Mouse (Mus musculus) left cerebral cortex, adult 11 months (tissue): ENCODE results near the gene Hps4.
"Not testable (repeated sequence)": the region's sequence is repeated elsewhere in the genome, so short reads cannot be mapped to it uniquely, and the experiment has no call there.

Experiments used
- DNase-seq: peaks from one replicate; pipeline ENCODE4 v3.0.0; 2022; ENCODE audit warnings: low spot score

The Hps4 gene

DNA sequence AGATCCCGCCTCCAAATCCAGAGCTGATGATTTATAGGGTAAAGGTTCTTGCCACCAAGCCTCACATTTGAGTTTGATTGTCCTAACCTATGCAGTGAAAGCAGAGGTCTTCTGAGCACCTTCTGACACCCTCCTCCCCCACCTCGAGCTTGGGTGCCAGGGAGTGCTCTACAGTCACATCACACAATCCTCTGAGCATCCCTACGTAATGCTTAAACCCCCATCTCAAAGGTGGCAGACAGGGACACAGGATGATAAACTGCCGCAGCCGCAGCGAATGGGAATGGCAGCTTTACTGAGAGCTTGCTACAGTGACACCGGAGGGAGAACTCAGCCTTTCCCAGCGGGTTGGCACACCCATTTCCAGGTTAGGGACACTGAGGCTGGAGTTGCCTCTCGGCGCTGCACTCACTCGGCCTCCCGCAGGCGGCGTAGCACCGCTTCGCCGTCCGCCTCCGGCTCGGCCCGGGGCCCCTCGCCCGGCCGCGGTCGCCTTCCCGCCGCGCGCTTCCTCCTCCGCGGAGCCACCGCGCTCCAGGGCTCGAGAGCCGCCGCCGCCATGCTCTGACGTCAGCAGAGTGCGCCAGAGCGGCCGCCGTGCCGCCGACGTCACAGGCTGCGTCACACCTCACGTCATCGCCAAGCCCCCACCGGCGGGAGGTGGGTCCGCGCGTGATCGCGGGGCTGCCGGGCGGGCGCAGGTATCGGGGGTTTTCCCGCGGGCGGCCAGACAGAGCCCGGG is at the start of gene Hps4, which contains the start of gene Srrd:
Gene Hps4, plus strand, starts transcription at position 621 of the 742 bp plus-strand sequence.
Gene Srrd, minus strand, starts transcription at position 578 of the 742 bp plus-strand sequence.
- peak; percentile 81 for DNase-seq

DNA sequence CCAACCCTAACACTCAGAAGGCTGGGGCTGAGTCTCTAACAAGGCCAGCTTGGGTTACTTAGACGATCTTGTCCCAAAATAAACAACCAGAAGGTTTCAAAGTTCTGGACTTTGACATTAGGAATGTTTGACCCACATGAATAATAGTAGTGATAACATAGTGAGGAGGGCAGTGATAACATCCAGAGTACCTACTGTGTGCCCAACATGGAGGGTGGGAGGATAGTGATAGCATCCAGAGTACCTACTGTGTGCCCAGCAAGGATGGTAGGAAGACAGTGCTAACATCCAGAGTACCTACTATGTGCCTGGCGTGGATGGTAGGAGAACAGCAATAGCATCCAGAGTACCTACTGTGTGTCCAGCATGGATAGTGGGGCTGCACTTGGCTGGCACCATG is 49.1 kb upstream of the Hps4 start:
- no peak for DNase-seq

DNA sequence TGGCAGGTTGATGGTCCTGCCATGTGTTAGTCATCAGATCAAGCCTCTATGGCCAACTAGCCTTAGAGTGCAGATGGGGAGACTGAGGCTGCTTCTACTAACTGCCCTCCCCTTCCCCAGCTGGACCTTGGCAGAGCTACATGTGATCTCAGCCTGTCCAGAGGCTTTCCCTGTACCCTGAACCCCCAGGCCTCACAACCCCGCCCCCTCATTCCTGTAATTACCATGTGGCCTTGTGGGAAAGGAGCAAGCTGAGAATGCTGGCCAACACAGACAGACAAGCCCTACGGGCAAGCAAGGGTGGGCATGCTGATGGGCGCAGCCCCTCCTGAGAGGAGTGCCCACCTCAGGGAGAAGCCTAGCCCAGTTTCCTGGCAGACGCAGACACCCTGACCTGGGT is 48.2 kb upstream of the Hps4 start:
- DNase-seq = no peak

DNA sequence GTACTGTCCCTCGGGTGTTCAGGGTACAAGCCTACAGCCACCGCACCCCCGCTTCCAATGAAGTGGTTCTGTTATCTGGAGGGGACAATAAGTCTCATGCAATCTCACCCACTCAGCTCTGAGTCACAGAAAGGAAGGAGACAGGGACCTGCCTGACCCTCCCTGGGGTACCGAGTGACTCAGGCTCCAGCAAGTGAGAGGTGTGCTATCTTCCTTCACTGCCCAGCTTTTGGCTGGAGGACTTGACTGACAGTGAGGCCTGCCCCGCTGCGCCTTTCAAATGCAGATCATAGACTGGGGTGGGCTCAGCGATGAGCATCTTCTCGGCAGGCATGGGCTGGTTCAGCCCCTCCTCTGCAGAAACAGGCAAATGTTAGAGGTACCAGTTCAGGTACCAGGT is 47.7 kb upstream of the Hps4 start:
- no peak for DNase-seq

DNA sequence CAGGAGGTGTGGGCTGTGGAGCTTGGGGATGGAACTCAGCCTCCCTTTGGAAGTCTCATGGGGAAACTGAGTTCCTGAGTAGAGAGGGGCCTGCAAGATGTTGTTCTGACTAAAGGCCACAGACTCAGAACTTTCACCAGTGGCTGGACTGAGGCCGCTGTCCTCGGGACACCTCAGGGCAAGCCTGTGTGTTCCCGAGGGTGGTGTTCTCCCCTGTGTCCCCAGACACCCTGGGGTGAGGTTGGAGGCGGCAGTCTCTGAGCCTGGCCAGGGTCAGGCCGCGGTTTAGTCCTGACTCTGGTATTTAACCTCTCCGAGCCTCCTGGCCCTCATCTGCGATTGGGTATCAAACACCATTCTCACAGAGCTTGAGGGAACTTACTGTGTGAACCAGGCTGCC is 47.3 kb upstream of the Hps4 start:
- no peak for DNase-seq

DNA sequence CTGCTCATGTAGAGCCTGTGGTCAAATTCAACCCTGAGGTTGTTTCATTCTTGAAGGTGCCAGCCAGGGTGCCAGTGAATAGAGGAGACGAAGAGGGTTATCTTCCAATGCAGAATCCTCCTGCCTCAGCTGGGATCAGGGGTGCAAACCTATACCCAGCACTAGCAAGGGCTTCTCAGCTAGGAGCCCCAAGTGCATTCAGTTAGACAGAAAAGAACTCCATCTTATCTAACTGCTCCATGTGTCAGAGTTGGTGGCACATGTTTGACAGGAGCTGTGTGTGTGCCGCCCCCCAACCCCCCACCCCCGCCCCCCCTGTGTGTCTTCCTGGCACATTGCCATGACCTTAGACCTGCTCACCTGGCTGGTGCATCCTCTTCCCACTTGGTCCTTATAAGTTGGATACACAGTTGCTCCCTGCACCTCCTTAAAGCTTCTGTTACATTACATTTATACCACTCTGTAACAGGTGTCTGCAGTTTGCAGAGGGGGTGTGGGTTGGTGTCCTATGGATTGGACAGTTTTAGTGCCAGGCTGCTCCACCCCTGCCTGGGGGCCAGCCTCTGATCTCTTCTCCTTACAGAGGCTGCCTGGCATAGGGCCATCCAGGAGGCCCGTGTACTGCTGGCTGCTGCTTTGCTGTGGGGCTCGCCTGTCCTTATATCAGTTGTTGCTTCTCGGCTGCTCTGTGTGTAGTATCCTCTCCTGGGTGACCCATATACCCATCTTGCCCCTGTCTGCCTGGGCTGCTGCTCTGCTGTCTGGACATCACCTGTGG is 46.3 kb upstream of the Hps4 start:
- DNase-seq = no peak

DNA sequence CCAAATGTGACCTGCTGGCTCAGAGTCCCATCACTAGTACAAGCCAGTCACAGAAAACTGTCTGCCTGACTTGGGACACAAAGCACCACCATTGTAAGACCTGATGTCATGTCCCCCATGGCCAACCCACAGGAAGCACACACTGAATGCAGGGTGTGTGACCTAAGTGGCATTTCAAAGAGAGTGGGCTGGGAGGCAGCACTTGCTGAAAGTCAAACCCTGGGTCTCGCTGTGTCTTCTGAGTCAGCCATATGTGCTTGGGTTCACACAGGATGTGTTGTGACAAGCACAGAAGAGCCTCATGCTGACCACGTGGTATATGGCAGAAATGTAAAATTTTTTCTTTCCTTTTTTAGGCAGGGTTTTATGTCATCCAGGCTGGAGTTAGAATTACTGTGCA is 45.6 kb upstream of the Hps4 start:
- DNase-seq = no peak

DNA sequence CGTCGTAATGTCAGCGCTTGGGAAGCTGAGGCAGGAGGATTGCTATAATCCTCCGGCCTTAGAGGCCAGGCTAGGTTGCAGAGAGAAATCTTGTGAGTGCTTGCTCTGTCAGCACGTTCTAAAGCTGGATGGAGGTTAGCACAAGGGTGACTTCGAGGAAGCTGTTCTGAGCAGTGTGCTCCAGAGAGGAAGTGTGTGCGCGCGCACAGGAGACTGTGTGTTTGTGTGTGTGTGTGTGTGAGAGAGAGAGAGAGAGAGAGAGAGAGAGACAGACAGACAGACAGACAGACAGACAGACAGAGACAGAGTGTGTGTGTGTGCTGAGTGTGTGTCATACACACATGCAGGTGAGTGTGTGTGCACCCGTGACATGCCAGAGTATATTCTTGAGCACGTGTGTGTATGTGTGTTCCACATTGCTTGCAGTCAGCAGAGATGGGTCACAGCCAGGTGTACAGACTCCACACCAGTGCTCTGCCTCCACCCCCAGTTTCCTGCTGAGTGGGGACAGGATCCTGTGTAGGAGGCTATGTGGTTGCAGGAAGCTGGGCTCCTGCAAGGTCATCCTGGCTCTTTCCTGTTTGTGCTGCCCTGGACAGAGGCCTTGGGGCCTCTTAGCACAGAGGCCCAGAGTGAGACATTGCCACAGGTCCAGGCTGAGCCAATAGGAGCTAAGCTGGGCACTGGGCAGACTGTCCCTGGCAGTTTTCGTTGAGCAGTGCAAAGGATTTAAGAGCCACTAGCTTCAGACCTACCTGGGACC is 44.5 kb upstream of the Hps4 start:
- no peak for DNase-seq

DNA sequence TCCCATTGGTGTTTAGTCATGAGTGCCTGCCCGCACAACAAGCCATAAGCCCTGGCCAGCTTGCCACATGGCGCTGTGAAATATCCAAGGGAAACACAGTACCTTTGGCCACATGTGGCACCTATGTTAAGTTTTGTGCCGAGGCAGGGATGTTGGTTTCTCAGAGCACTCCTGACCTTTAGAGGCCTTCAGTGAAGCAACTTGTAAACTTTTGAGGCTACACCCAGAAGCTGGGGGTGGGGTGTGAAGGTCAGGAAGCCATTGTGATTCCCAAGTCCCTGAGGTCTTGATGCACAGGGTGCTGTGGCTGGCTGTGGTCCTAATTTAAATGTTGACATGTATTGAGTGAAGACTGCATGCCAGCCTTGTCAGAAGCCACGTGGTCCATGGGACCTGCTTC is 43.5 kb upstream of the Hps4 start:
- no peak for DNase-seq

DNA sequence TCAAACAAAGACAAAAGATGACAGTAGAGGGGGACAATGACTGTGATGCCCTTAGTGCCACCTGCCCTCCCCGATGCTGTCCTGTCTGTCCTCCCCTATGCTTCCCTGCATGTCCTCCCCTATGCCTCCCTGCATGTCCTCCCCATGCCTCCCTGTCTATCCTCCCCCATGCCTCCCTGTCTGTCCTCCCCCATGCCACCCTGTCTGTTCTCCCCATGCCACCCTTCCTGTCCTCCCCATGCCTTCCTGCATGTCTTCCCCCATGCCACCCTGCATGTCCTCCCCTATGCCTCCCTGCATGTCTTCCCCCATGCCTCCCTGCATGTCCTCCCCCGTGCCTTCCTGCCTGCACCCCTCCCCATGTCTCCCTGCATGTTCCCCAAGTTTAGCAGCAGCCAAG is 42.8 kb upstream of the Hps4 start:
- DNase-seq = no peak

DNA sequence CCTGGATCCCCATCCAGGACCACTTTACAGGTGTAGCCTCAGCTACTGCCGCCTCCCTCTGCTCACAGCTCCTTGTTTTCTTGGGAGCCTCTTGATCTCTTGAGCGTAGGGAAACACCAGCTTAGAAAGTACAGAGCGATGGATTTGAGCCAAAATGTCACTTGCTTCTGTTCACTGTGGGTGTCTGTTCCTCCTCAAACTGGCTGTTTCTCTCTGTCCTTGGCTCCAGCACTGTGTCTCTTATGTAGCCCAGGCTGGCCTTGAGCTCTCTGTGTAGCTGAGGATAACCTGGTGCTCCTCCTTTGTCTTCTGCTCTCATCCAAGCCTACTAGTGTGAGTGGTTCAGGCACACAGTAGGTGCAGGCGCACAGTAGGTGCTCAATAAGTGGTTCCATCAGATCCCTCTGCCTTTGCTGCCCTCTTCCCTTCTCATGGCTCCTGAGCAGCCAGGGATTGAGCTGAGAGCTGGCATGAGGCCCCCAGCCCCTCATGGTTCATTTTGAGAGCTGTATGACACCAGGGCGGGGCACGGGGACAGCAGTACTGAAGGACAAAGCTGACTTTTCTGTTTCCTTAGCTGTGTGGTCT is 42.1 kb upstream of the Hps4 start:
- no peak for DNase-seq

DNA sequence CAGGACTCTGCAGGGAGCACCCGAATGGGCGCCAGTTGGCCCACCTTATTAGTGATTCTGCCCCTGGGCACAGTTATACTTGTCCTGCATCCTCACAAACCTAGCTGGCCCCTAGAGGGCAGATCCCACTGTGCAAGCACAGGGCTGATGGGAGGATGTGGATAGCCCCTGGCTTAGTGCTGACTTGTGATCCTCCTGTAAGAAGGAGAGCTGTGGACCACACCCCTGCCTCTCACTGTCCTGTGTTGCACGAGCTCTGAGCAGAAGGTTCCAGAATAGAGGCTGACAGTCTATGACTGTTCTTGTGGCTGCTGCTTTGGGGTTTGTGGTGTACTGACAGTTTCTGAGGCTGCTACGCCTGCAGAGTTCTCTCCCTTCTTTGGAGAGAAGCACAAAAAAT is 41.2 kb upstream of the Hps4 start:
- DNase-seq = no peak

DNA sequence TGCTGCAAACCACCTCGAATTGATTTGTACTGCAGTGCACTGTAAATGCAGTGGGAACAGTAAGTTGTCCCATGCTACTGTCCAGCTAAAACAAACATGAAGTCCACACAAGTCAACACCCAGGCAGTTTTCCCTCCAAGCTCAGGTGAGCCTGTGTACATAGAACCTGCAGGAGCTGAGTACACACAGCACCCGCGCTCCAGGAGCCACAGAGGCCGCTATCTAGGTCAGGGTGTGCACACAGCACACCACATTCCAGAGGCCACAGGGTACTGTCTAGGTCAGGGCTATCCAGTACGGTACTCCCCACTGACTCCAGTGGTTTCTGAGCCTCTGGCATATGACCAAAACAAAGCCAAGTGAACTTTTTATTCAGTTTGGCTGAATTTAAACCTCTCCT is 40.6 kb upstream of the Hps4 start:
- DNase-seq = no peak

DNA sequence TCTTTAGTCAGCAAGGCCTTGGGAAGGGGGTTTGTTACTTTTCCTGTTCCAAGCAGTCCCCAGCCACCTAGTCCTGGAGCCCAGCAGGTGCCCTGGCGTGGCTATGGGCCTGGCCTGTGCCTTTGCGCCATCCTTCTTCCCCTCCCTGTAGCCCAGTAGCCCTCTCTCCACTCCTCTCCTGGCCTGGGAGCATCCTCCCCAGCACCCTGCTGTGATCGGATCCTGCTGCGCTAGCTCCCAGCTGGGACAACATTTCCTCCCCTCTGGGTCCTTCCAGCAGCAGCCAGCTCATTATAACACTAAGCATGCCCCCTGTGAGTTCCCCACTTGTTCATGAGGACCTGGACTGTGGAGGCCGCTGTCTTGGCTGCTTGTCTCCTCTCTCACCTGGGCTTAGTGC is 37.0 kb upstream of the Hps4 start:
- no peak for DNase-seq

DNA sequence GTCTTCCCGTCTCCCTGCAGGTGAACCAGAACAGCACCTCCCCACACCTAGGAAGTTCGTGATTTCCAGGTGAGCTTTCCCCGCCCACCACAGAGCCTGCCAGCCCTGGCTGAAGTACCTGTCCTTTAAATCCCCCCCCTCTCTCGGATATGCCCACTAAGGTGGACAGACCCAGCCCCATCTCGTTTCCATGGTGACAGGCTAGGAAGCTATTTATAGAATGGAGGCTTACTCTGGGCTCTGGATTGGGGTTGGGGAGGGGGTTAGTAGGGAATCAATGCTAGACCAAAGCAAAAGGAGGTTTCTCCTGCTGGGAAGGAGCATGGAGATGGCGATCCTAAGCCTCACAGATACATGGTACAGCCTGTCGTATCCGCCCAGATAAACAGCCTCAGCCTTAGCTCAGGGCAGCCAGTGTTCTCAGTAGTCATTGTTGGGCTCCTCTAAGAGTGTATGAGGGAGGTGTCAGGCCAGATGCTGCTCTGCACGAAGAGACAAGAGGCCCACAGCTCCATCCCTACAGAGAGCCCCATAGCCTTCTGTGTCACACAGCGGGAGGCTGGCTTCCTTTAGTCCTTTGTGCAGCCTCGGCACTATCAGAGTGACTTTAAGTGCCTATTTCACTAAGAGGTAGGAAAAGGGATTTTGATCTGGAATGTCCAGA is 29.5 kb upstream of the Hps4 start:
- no peak for DNase-seq

DNA sequence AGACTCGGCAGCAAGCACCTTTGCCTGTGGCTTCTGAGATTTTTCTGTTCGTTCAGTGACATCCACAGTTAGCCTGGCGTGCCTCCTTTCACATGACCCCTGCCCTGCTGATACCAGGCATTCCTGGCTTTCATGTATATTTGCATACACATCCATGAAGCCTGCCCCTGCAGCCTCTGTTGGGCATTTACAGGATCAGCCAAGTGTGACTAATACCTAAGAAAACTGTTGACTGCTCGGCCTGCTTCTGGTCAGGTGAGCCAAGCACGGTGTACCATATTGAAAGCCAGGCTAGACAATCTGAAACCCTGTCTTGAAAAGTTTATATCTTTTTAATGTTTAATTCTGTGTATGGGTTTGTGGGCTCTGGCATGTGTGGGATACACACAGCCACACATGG is 26.4 kb upstream of the Hps4 start:
- DNase-seq = no peak

DNA sequence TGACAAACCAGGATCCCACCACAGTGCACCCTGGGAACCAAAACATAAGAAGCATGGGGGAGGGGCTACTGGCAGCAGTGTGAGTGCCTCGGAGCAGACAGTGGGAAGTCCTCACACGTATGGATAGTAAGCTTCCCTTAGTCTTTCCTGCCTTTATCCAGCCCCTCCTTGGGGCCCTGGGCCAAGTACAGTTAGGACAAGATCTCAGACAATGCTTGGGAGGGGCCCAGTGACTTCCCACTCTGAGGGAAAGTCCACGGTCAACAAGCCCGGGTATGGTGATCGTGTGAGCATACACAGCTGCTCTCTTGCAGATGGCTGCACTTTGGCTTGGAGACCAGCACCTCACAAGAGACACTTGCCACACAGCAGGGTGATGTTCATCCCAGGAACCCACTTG is 25.6 kb upstream of the Hps4 start:
- DNase-seq = no peak

DNA sequence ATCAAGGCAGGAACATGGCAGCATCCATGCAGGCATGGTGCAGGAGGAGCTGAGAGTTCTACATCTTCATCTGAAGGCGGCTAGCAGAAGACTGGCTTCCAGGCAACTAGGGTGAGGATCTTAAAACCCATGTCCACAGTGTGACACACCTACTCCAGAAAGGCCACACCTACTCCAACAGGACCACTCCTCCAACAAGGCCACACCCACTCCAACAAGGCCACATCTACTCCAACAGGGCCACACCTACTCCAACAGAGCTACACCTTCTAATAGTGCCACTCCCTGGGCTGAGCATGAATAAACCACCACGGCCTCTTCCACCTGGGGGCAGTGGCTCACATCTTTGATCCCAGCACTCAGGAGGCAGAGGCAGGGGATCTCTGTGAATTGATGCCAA is 23.5 kb upstream of the Hps4 start:
- DNase-seq = not testable (repeated sequence)

DNA sequence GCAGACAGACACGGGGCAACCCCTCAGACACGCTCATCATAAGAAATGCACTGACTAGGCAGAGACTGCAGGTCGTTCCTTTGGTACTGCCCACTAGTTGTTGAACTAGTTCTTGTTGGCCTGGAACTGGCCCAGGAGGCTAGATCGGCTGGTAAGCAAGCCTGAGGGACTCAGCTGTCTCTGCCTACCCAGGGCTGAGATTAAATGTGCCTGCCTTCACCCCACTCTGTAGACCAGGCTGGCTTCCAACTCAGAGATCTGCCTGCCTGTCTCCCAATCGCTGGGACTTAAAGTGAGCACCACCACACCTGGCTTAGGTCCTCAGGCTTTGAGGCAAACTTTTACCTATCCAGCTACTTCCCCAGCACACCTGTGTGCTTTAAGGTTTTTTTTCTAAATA is 22.5 kb upstream of the Hps4 start:
- no peak for DNase-seq

DNA sequence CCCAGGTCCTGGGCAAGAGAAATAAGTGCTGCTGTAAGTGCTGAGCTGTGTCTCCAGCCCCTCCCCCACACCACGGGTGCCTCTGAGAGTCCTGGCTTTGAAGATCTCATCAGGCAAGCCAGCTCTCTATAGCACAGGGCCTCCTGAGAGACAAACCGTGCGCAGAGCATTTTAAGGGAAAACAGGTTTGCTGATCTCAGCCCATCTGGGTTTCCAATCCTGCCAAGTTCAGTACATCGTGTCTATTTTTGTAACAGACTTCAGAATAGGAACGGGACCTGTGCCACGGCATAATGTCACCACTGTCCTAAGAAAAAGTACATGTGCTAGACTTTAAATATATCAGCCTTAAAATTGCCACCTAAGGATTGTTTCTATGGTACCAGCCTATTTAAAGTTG is 21.9 kb upstream of the Hps4 start:
- DNase-seq = peak; percentile 84

DNA sequence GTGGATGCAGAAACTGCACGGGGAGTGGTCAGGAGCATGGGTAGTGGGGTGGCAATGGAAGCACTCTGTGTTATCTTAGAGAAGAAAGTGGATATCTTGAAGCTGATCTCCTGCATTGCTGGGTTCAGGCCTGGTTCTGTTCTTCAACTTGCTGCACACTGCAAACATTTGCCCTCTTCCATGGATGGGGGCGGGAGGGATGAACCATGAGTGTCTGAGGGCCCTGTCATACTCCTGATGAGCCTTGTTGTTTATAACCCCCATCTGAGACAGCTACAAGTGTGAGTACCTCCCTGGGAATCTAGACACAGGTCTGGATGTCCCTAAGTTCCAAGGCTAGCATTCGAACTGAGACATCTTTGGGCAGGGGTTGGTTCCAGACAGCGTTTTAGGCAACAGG is 21.5 kb upstream of the Hps4 start:
- no peak for DNase-seq

DNA sequence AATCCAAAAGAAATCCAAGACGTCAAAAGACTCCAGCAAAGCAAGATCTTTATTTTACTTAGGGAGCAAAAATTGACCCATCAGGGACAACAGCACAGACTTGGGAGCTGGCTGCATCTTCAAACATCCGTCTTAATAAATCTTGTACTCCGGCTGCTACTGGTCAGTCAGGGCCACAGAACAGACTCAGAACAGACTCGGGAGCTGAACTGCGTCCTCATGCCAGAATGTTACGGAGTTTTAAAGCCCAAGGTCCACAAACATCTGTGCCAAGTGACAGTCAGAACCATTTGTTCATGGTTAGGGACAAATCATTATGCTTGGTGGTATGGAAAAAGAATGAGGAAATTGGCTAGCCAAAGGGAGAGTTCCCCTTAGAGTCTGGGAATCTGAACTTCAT is 19.6 kb upstream of the Hps4 start:
- no peak for DNase-seq
